Mouse (Mus musculus) embryonic fibroblast, embryonic 13.5 days (primary cell): ENCODE measurements around the gene Ggps1.

ENCODE experiments used
- CTCF ChIP-seq: IDR thresholded peaks from 2 replicates; pipeline ENCODE4 v1.5.1; 2011; ENCODE audit warnings: mild to moderate bottlenecking, control low read depth, low read length, moderate library complexity, borderline replicate concordance; ENCODE audit not compliant: insufficient read depth
- POLR2A ChIP-seq: IDR thresholded peaks from 2 replicates; pipeline ENCODE4 v1.6.1; 2011; ENCODE audit warnings: low read depth, mild to moderate bottlenecking, control low read depth, low read length, moderate library complexity

GRCm38 (mm10) chr13:14088669-14089068 lies 25.4 kb upstream of the Ggps1 start:
- no peak for TF ChIP-seq CTCF
- TF ChIP-seq POLR2A, result no peak
